Mouse (Mus musculus): ENCODE measurements at regions not wholly inside any gene's neighbourhood (a gene's known extent, or its start where the extent isn't known, plus 50 kb on each side); places are given as distances from the start of the nearest gene placed in this dataset.

DNA sequence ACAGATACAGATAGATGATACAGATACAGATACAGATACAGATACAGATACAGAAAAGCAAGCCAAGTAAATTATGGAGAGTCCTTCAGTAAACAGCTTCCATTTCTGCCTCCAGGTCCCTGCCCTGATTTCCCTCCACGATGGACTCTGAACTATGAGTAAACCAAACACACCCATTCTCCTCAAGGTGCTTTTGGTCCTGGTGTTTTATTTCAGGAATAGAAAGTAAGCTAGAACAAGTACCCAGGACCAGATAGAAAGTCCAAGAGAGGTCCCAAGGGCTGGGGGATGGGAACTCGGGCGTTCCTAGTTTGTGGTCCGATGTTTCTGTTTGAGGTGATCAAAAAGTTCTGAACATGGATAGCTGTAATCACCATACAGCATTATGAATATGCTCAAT, 69.5 kb upstream of the Gm9887 start:
- ATAC-seq (ENCODE audit: insufficient read depth, low FRiP score, low TSS enrichment) = no peak

GRCm38 (mm10) chr12:69438271-69438670, 66.0 kb upstream of the Gm9887 start:
- no peaks in the 10 kb centered on the region for H3K36me3 ChIP-seq (ENCODE audit: control insufficient read depth, insufficient read depth, low read length)
- no peaks in the 10 kb centered on the region for H3K27me3 ChIP-seq (ENCODE audit: control insufficient read depth, insufficient read depth, low read length)
- no peak for DNase-seq (ENCODE audit: low spot score)
- H3K4me2 ChIP-seq (ENCODE audit: low read depth) = no peak overlapping the region
- no peak overlapping the region for H3K9ac ChIP-seq (ENCODE audit: low read length)
- H3K27ac ChIP-seq (ENCODE audit: low read depth, low read length) = no peak overlapping the region
- no peaks in the 10 kb centered on the region for H3K9me3 ChIP-seq (ENCODE audit: control insufficient read depth, low read length)
- WGBS = 88% methylated on average over 5 of the region's 5 CpGs
- H3K4me3 ChIP-seq (ENCODE audit: low read depth, low read length) = no peak overlapping the region
- no peaks in the 10 kb centered on the region for H3K4me1 ChIP-seq (ENCODE audit: control insufficient read depth, insufficient read depth, low read length)
- ATAC-seq (ENCODE audit: insufficient read depth, low FRiP score, low TSS enrichment) = no peak

More for the DNA sequence above, 69.5 kb upstream of the Gm9887 start:
- Histone ChIP-seq H3K36me3 (ENCODE audit: control insufficient read depth, insufficient read depth, low read length) (no peaks in the 10 kb centered on the region), H3K4me2 (ENCODE audit: low read depth) (no peak overlapping the region), H3K9me3 (ENCODE audit: control insufficient read depth, low read length) (no peaks in the 10 kb centered on the region), H3K4me3 (ENCODE audit: low read depth, low read length) (no peak overlapping the region), H3K27ac (ENCODE audit: low read depth, low read length) (no peak overlapping the region), H3K9ac (ENCODE audit: low read length) (no peak overlapping the region), H3K4me1 (ENCODE audit: control insufficient read depth, insufficient read depth, low read length) (peaks cover 6% of the 10 kb centered on the region; the same call in 1 of the 2 replicates), H3K27me3 (ENCODE audit: control insufficient read depth, insufficient read depth, low read length) (no peaks in the 10 kb centered on the region)
- DNase-seq (ENCODE audit: low spot score) = no peak
- WGBS = 93% methylated on average over 4 of the region's 4 CpGs

DNA sequence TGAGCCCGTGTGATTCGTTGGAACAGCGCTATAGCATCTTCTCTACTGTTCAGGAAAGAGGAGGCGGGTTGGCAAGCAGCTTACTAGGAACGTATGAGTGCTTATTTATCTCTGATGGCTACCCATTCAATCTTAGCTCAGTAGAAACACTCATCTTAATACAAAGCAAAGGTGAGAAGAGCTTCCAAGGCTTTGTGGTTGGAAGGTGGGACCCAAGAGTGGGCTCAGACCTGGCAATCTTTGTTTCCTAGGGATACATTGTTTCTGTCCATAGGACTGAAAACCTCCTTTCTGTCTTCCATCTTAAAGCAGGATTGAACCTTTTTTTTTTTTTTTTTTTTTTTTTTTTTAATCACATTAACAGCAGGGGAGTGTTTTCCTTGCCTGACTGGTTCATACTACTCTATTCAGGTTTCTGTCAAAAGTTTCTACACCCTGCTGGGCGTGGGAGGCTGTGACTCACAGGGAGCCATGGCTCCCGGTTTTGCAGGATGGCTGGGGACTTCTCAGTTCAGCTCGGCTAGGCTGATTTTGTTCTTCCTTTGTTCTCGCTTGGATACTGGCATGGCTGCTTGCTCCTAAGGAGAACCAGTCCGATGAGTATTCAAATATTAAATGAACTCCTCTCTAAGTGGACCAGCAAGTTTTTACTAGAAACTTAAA, 64.7 kb upstream of the Gm9887 start:
- Histone ChIP-seq H3K4me3 (ENCODE audit: low read depth, low read length) (no peak overlapping the region), H3K27me3 (ENCODE audit: control insufficient read depth, insufficient read depth, low read length) (no peaks in the 10 kb centered on the region), H3K4me2 (ENCODE audit: low read depth) (no peak overlapping the region), H3K27ac (ENCODE audit: low read depth, low read length) (no peak overlapping the region), H3K36me3 (ENCODE audit: control insufficient read depth, insufficient read depth, low read length) (no peaks in the 10 kb centered on the region), H3K9me3 (ENCODE audit: control insufficient read depth, low read length) (no peaks in the 10 kb centered on the region), H3K4me1 (ENCODE audit: control insufficient read depth, insufficient read depth, low read length) (no peaks in the 10 kb centered on the region), H3K9ac (ENCODE audit: low read length) (no peak overlapping the region)
- WGBS = 48% methylated on average over 10 of the region's 10 CpGs
- DNase-seq (ENCODE audit: low spot score) = peak; percentile 33
- ATAC-seq (ENCODE audit: insufficient read depth, low FRiP score, low TSS enrichment) = no peak

GRCm38 (mm10) chr12:69434315-69434714, 62.1 kb upstream of the Gm9887 start:
- Histone ChIP-seq H3K4me1 (ENCODE audit: control insufficient read depth, insufficient read depth, low read length) (no peaks in the 10 kb centered on the region), H3K4me3 (ENCODE audit: low read depth, low read length) (no peak overlapping the region), H3K36me3 (ENCODE audit: control insufficient read depth, insufficient read depth, low read length) (no peaks in the 10 kb centered on the region), H3K9ac (ENCODE audit: low read length) (no peak overlapping the region), H3K27ac (ENCODE audit: low read depth, low read length) (no peak overlapping the region), H3K27me3 (ENCODE audit: control insufficient read depth, insufficient read depth, low read length) (no peaks in the 10 kb centered on the region), H3K9me3 (ENCODE audit: control insufficient read depth, low read length) (no peaks in the 10 kb centered on the region), H3K4me2 (ENCODE audit: low read depth) (no peak overlapping the region)
- ATAC-seq (ENCODE audit: insufficient read depth, low FRiP score, low TSS enrichment) (no peak), DNase-seq (ENCODE audit: low spot score) (no peak)
- 75% methylated on average over 4 of the region's 4 CpGs for WGBS

- no peak overlapping the region for H3K9ac ChIP-seq (ENCODE audit: low read length)
- DNase-seq (ENCODE audit: low spot score) (no peak), ATAC-seq (ENCODE audit: insufficient read depth, low FRiP score, low TSS enrichment) (0 out of 2 replicates have a peak, but pooled peaks have one; percentile 27)
- WGBS = 36% methylated on average over 7 of the region's 7 CpGs
- no peaks in the 10 kb centered on the region for H3K36me3 ChIP-seq (ENCODE audit: control insufficient read depth, insufficient read depth, low read length)
- no peaks in the 10 kb centered on the region for H3K9me3 ChIP-seq (ENCODE audit: control insufficient read depth, low read length)
- H3K27ac ChIP-seq (ENCODE audit: low read depth, low read length) = no peak overlapping the region
- no peaks in the 10 kb centered on the region for H3K27me3 ChIP-seq (ENCODE audit: control insufficient read depth, insufficient read depth, low read length)
- H3K4me3 ChIP-seq (ENCODE audit: low read depth, low read length) = no peak overlapping the region
- H3K4me1 ChIP-seq (ENCODE audit: control insufficient read depth, insufficient read depth, low read length) = 0 out of 2 replicates have a peak, but pooled peaks cover 3% of the 10 kb centered on the region
- H3K4me2 ChIP-seq (ENCODE audit: low read depth) = no peak overlapping the region
These were observed 59.8 kb upstream of the Gm9887 start for GRCm38 (mm10) chr12:69432086-69432485.

GRCm38 (mm10) chr12:69428108-69428507, 55.9 kb upstream of the Gm9887 start:
- WGBS = 44% methylated on average over 6 of the region's 6 CpGs
- Histone ChIP-seq H3K4me1 (ENCODE audit: control insufficient read depth, insufficient read depth, low read length) (0 out of 2 replicates have a peak, but pooled peaks cover 3% of the 10 kb centered on the region), H3K27me3 (ENCODE audit: control insufficient read depth, insufficient read depth, low read length) (no peaks in the 10 kb centered on the region), H3K9me3 (ENCODE audit: control insufficient read depth, low read length) (no peaks in the 10 kb centered on the region), H3K27ac (ENCODE audit: low read depth, low read length) (no peak overlapping the region), H3K4me2 (ENCODE audit: low read depth) (no peak overlapping the region), H3K9ac (ENCODE audit: low read length) (no peak overlapping the region), H3K36me3 (ENCODE audit: control insufficient read depth, insufficient read depth, low read length) (no peaks in the 10 kb centered on the region), H3K4me3 (ENCODE audit: low read depth, low read length) (no peak overlapping the region)
- DNase-seq (ENCODE audit: low spot score) = no peak
- ATAC-seq (ENCODE audit: insufficient read depth, low FRiP score, low TSS enrichment) = no peak

DNA sequence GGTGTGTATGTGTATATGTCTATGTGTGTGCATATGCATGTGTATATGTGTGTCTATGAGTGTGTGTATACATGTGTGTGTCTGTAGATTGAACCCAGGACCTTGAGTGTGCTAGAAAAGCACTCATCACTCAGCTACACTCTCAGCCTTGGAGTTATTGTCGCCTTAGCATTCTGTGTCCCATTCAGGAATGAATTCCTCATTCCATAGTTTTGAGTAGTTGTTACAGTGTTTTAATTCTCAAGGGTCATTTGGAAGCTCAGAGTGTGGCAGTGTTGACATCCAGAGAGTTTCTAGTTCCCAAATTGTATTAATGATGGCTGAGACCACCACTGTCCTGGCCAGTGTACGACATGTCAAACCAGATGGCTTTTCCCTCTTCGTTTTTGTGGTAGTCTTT, 53.4 kb upstream of the Gm9887 start:
- 0 out of 2 replicates have a peak, but pooled peaks cover 3% of the 10 kb centered on the region for H3K4me1 ChIP-seq (ENCODE audit: control insufficient read depth, insufficient read depth, low read length)
- no peaks in the 10 kb centered on the region for H3K27me3 ChIP-seq (ENCODE audit: control insufficient read depth, insufficient read depth, low read length)
- DNase-seq (ENCODE audit: low spot score) = no peak
- 80% methylated on average over 3 of the region's 3 CpGs for WGBS
- H3K9ac ChIP-seq (ENCODE audit: low read length) = no peak overlapping the region
- H3K36me3 ChIP-seq (ENCODE audit: control insufficient read depth, insufficient read depth, low read length) = no peaks in the 10 kb centered on the region
- no peak overlapping the region for H3K4me3 ChIP-seq (ENCODE audit: low read depth, low read length)
- no peaks in the 10 kb centered on the region for H3K9me3 ChIP-seq (ENCODE audit: control insufficient read depth, low read length)
- H3K27ac ChIP-seq (ENCODE audit: low read depth, low read length) = no peak overlapping the region
- H3K4me2 ChIP-seq (ENCODE audit: low read depth) = no peak overlapping the region
- ATAC-seq (ENCODE audit: insufficient read depth, low FRiP score, low TSS enrichment) = no peak

DNA sequence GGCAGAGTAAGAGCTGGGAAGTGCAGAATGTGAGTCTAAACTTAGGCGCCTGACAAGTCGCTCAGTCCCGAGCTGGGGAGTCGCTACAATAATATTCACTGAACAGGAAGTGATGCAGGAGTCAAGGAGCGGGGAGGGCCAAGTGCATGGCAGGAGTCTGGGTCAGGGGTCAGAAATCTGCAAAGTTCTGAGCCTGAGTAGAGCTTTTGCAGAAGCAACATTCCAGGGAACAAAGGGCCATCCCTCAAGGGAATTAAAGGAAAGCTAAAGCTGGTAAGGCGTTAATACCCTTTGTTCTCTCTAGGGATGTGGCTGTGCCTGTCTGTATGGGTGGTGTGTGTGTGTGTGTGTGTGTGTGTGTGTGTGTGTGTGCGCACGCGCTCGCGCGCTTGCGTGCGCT, 52.7 kb upstream of the Gm9887 start:
- H3K27me3 ChIP-seq (ENCODE audit: control insufficient read depth, insufficient read depth, low read length) = no peaks in the 10 kb centered on the region
- no peaks in the 10 kb centered on the region for H3K36me3 ChIP-seq (ENCODE audit: control insufficient read depth, insufficient read depth, low read length)
- H3K27ac ChIP-seq (ENCODE audit: low read depth, low read length) = no peak overlapping the region
- ATAC-seq (ENCODE audit: insufficient read depth, low FRiP score, low TSS enrichment) = no peak
- H3K9ac ChIP-seq (ENCODE audit: low read length) = no peak overlapping the region
- no peak overlapping the region for H3K4me2 ChIP-seq (ENCODE audit: low read depth)
- WGBS = 61% methylated on average over 14 of the region's 14 CpGs
- no peaks in the 10 kb centered on the region for H3K9me3 ChIP-seq (ENCODE audit: control insufficient read depth, low read length)
- DNase-seq (ENCODE audit: low spot score) = peak; percentile 45
- H3K4me1 ChIP-seq (ENCODE audit: control insufficient read depth, insufficient read depth, low read length) = 0 out of 2 replicates have a peak, but pooled peaks cover 3% of the 10 kb centered on the region
- H3K4me3 ChIP-seq (ENCODE audit: low read depth, low read length) = no peak overlapping the region
